Mouse (Mus musculus): Measurements from ENCODE around the gene Ciao1. TPM values are rescaled to one million over a fixed set of nuclear protein-coding genes. Genes with fewer than 3 reads are reported as not detected.
"Not testable (repeated sequence)": the region's sequence is repeated elsewhere in the genome, so short reads cannot be mapped to it uniquely, and the experiment has no call there.

Gene Ciao1
- 57.5 and 58.7 TPM in 2 replicates for polyA plus RNA-seq (2015; fragmentation: Nextera tagmentation; extraction: Ambion mirVana)

- H3K36me3 ChIP-seq = peaks cover 32% of the 10 kb centered on the region
- no peaks in the 10 kb centered on the region for H3K9me3 ChIP-seq (replicated peaks)
- under 1% methylated on average over 53 of the region's 53 CpGs for WGBS
- H3K4me1 ChIP-seq (replicated peaks) = peaks cover 45% of the 10 kb centered on the region
- H3K4me2 ChIP-seq = peak within 1 kb of the TSS; percentile 96
- no peaks in the 10 kb centered on the region for H3K27me3 ChIP-seq
- peak within 1 kb of the TSS; percentile 93 for H3K9ac ChIP-seq
- peak within 1 kb of the TSS; percentile 82 for H3K27ac ChIP-seq
- peak; percentile 98 for ATAC-seq (replicated peaks; ENCODE audit: insufficient number of reproducible peaks, insufficient read depth, low FRiP score, low read depth)
- H3K4me3 ChIP-seq = peak within 1 kb of the TSS; percentile 97
Measured at GRCm38 (mm10) chr2:127247592-127248333, at the start of gene Ciao1, which contains the start of gene Tmem127. Ciao1 (minus strand) TSS chr2:127247816. Tmem127 (plus strand) TSS chr2:127247908.

GRCm38 (mm10) chr2:127297001-127297805 is 49.6 kb upstream of the Ciao1 start:
- Histone ChIP-seq H3K4me2 (no peak overlapping the region), H3K4me1 (replicated peaks) (no peaks in the 10 kb centered on the region), H3K9me3 (replicated peaks) (no peaks in the 10 kb centered on the region), H3K27ac (no peak overlapping the region), H3K36me3 (peaks cover 79% of the 10 kb centered on the region), H3K4me3 (no peak overlapping the region), H3K9ac (no peak overlapping the region), H3K27me3 (no peaks in the 10 kb centered on the region)
- no peak for ATAC-seq (replicated peaks; ENCODE audit: insufficient number of reproducible peaks, insufficient read depth, low FRiP score, low read depth)
- 86% methylated on average over 7 of the region's 7 CpGs for WGBS

- Histone ChIP-seq H3K27me3 (no peaks in the 10 kb centered on the region), H3K4me1 (replicated peaks) (no peaks in the 10 kb centered on the region), H3K4me3 (no peak overlapping the region), H3K9ac (no peak overlapping the region), H3K27ac (no peak overlapping the region), H3K36me3 (peaks cover 69% of the 10 kb centered on the region), H3K9me3 (replicated peaks) (no peaks in the 10 kb centered on the region), H3K4me2 (no peak overlapping the region)
- WGBS = 52% methylated on average over 4 of the region's 4 CpGs
- no peak for ATAC-seq (replicated peaks; ENCODE audit: insufficient number of reproducible peaks, insufficient read depth, low FRiP score, low read depth)
Measured at GRCm38 (mm10) chr2:127292250-127292649, 44.6 kb upstream of the Ciao1 start.

GRCm38 (mm10) chr2:127278162-127278561 is 30.5 kb upstream of the Ciao1 start:
- H3K4me3 ChIP-seq = no peak overlapping the region
- no peaks in the 10 kb centered on the region for H3K27me3 ChIP-seq
- no peak overlapping the region for H3K9ac ChIP-seq
- no peaks in the 10 kb centered on the region for H3K9me3 ChIP-seq (replicated peaks)
- peaks cover 19% of the 10 kb centered on the region for H3K4me1 ChIP-seq (replicated peaks)
- no peaks in the 10 kb centered on the region for H3K36me3 ChIP-seq
- no peak overlapping the region for H3K4me2 ChIP-seq
- ATAC-seq (replicated peaks; ENCODE audit: insufficient number of reproducible peaks, insufficient read depth, low FRiP score, low read depth) = no peak
- H3K27ac ChIP-seq = no peak overlapping the region

GRCm38 (mm10) chr2:127275551-127276320 is 28.1 kb upstream of the Ciao1 start:
- Histone ChIP-seq H3K36me3 (no peaks in the 10 kb centered on the region), H3K27me3 (no peaks in the 10 kb centered on the region), H3K4me3 (no peak overlapping the region), H3K27ac (no peak overlapping the region; the same call in 1 of the 2 replicates), H3K4me2 (no peak overlapping the region), H3K9ac (no peak overlapping the region), H3K4me1 (replicated peaks) (peaks cover 28% of the 10 kb centered on the region), H3K9me3 (replicated peaks) (no peaks in the 10 kb centered on the region)
- WGBS = 61% methylated on average over 5 of the region's 5 CpGs
- no peak for ATAC-seq (replicated peaks; ENCODE audit: insufficient number of reproducible peaks, insufficient read depth, low FRiP score, low read depth)

GRCm38 (mm10) chr2:127274590-127274989 is 27.0 kb upstream of the Ciao1 start:
- 74% methylated on average over 2 of the region's 2 CpGs for WGBS
- ATAC-seq (replicated peaks; ENCODE audit: insufficient number of reproducible peaks, insufficient read depth, low FRiP score, low read depth) = no peak
- no peaks in the 10 kb centered on the region for H3K9me3 ChIP-seq (replicated peaks)
- H3K27me3 ChIP-seq = no peaks in the 10 kb centered on the region
- H3K27ac ChIP-seq = peak overlapping the region; percentile 45; the same call in 1 of the 2 replicates
- 0 out of 2 replicates have a peak overlapping the region, but pooled peaks have one; percentile 18 for H3K4me2 ChIP-seq
- peak overlapping the region; percentile 40; the same call in 1 of the 2 replicates for H3K9ac ChIP-seq
- no peak overlapping the region for H3K4me3 ChIP-seq
- no peaks in the 10 kb centered on the region for H3K36me3 ChIP-seq
- H3K4me1 ChIP-seq (replicated peaks) = peaks cover 28% of the 10 kb centered on the region

GRCm38 (mm10) chr2:127272806-127273205 is 25.2 kb upstream of the Ciao1 start:
- Histone ChIP-seq H3K27me3 (no peaks in the 10 kb centered on the region), H3K27ac (no peak overlapping the region), H3K4me1 (replicated peaks) (peaks cover 33% of the 10 kb centered on the region), H3K9ac (no peak overlapping the region), H3K9me3 (replicated peaks) (no peaks in the 10 kb centered on the region), H3K36me3 (no peaks in the 10 kb centered on the region), H3K4me3 (no peak overlapping the region), H3K4me2 (no peak overlapping the region)
- 95% methylated on average over 3 of the region's 3 CpGs for WGBS
- ATAC-seq (replicated peaks; ENCODE audit: insufficient number of reproducible peaks, insufficient read depth, low FRiP score, low read depth) = no peak

GRCm38 (mm10) chr2:127272049-127272448 is 24.4 kb upstream of the Ciao1 start:
- WGBS = 91% methylated on average over 4 of the region's 4 CpGs
- not testable (repeated sequence) for H3K27ac ChIP-seq; ATAC-seq (replicated peaks; ENCODE audit: insufficient number of reproducible peaks, insufficient read depth, low FRiP score, low read depth); H3K27me3 ChIP-seq; H3K9ac ChIP-seq; H3K4me3 ChIP-seq; H3K36me3 ChIP-seq; H3K9me3 ChIP-seq (replicated peaks)
- Histone ChIP-seq H3K4me1 (replicated peaks) (peaks cover 33% of the 10 kb centered on the region), H3K4me2 (peak overlapping the region; percentile 68)

GRCm38 (mm10) chr2:127271042-127271515 is 23.5 kb upstream of the Ciao1 start:
- no peak for ATAC-seq (replicated peaks; ENCODE audit: insufficient number of reproducible peaks, insufficient read depth, low FRiP score, low read depth)
- Histone ChIP-seq H3K9me3 (replicated peaks) (no peaks in the 10 kb centered on the region), H3K27me3 (no peaks in the 10 kb centered on the region), H3K9ac (peak overlapping the region; percentile 97), H3K4me1 (replicated peaks) (peaks cover 31% of the 10 kb centered on the region), H3K27ac (peak overlapping the region; percentile 99), H3K4me3 (peak overlapping the region; percentile 95), H3K36me3 (no peaks in the 10 kb centered on the region), H3K4me2 (peak overlapping the region; percentile 68)
- WGBS = 7% methylated on average over 8 of the region's 8 CpGs

- peak overlapping the region; percentile 95 for H3K4me3 ChIP-seq
- H3K4me1 ChIP-seq (replicated peaks) = peaks cover 25% of the 10 kb centered on the region
- peak; percentile 94 for ATAC-seq (replicated peaks; ENCODE audit: insufficient number of reproducible peaks, insufficient read depth, low FRiP score, low read depth)
- H3K27ac ChIP-seq = peak overlapping the region; percentile 99
- no peaks in the 10 kb centered on the region for H3K36me3 ChIP-seq
- WGBS = under 1% methylated on average over 74 of the region's 75 CpGs
- H3K9ac ChIP-seq = peak overlapping the region; percentile 97
- H3K27me3 ChIP-seq = no peaks in the 10 kb centered on the region
- H3K4me2 ChIP-seq = peak overlapping the region; percentile 68
- no peaks in the 10 kb centered on the region for H3K9me3 ChIP-seq (replicated peaks)
Measured at GRCm38 (mm10) chr2:127270300-127271041, 22.9 kb upstream of the Ciao1 start.

All from heart, embryonic 15.5 days (tissue).